ENCODE assay signal across 7 mouse cellular contexts in the genomic region with DNA sequence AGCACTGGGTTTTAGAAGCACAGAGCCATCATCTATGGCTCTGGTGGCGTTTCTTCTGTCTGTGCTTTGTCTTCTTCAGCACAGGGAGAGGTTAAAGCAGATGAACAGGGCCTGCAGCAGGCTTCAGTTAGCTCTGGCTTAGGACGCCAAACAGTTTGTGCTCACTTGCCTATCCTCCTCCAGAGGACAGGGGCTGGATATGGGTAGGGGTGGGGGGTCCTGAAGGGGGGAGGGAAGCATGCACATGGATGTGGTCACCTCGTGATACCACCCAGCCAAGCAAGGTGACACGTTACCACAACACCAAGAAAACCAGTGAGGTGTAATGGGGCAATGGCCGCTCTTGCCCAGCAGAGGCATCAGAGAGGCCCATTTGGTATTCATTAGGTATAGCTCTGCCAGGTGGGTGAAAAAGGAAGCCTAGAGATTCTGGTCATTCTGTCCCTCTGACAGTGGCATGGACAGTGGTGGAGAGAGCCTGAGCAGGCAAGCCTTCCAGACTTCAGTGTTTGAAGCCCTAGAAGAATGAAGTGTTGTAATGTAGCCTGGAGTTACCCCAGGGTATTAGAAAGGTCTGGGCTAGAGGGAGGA.
A peak's percentile ranks its signal among the peaks of the same experiment; 100 is the strongest.
DNase-seq lines count a peak whose midpoint lies in the region; ATAC-seq and TF ChIP-seq lines count a peak whose summit lies in the region.

No protein-coding gene starts in this region.

- DNase-seq in lung, postnatal 0 days (ENCODE audit: low spot score), result no peak
- DNase-seq in lung, adult 18-20 months, result no peak
- DNase-seq in limb, embryonic 10.5 days (ENCODE audit: low spot score), result peak; percentile 63
- DNase-seq in adrenal gland, postnatal 25 days, result no peak
- no peak for DNase-seq in ovary, postnatal 10 days (ENCODE audit: low spot score)
- DNase-seq in kidney, adult 2 months, result no peak

- H3K9ac ChIP-seq in lung, postnatal 0 days (replicated peaks; ENCODE audit: low read depth), result no peak overlapping the region
- no peak overlapping the region for H3K9ac ChIP-seq in forebrain, embryonic 13.5 days

- no peak for TF ChIP-seq POLR2A in kidney, adult 2 months (IDR thresholded peaks at IDR 0.05; ENCODE audit: low read depth, low read length)

- no peak overlapping the region for H3K27ac ChIP-seq in lung, postnatal 0 days (ENCODE audit: low read length)
- H3K27ac ChIP-seq in forebrain, embryonic 13.5 days, result peak overlapping the region; percentile 69
- H3K27ac ChIP-seq in limb, embryonic 10.5 days, result peak overlapping the region; percentile 83
- H3K27ac ChIP-seq in kidney, adult 2 months (ENCODE audit: insufficient read depth, low read depth, low read length), result no peak overlapping the region

- H3K4me1 ChIP-seq in lung, postnatal 0 days (ENCODE audit: insufficient read depth, low read depth, low read length), result peaks cover 11% of the 10 kb centered on the region; the same call in 1 of the 2 replicates
- H3K4me1 ChIP-seq in forebrain, embryonic 13.5 days, result peaks cover 23% of the 10 kb centered on the region
- peaks cover 30% of the 10 kb centered on the region for H3K4me1 ChIP-seq in limb, embryonic 10.5 days
- H3K4me1 ChIP-seq in kidney, adult 2 months (ENCODE audit: control insufficient read depth, insufficient read depth, low read length), result no peaks in the 10 kb centered on the region

- no peaks in the 10 kb centered on the region for H3K36me3 ChIP-seq in lung, postnatal 0 days (ENCODE audit: insufficient read depth, low read length)
- H3K36me3 ChIP-seq in forebrain, embryonic 13.5 days (ENCODE audit: poor library complexity, severe bottlenecking), result no peaks in the 10 kb centered on the region
- no peaks in the 10 kb centered on the region for H3K36me3 ChIP-seq in limb, embryonic 10.5 days
- H3K36me3 ChIP-seq in kidney, adult 2 months (ENCODE audit: control insufficient read depth, insufficient read depth, low read length), result no peaks in the 10 kb centered on the region

- 65% methylated on average over 5 of the region's 5 CpGs for WGBS in lung, postnatal 0 days
- 41% methylated on average over 5 of the region's 5 CpGs for WGBS in forebrain, embryonic 13.5 days
- WGBS in limb, embryonic 10.5 days, result 44% methylated on average over 5 of the region's 5 CpGs
- 72% methylated on average over 5 of the region's 5 CpGs for WGBS in kidney, adult 2 months

- no peak for TF ChIP-seq EP300 in lung, postnatal 0 days (IDR thresholded peaks at IDR 0.05)

- H3K4me2 ChIP-seq in lung, postnatal 0 days (replicated peaks; ENCODE audit: low read depth, low read length), result no peak overlapping the region
- peak overlapping the region; percentile 55; the same call in 1 of the 2 replicates for H3K4me2 ChIP-seq in forebrain, embryonic 13.5 days

- no peak; the same call in 1 of the 2 replicates for ATAC-seq in lung, postnatal 0 days
- peak; percentile 52 for ATAC-seq in forebrain, embryonic 13.5 days

- TF ChIP-seq CTCF in lung, postnatal 0 days (IDR thresholded peaks at IDR 0.05), result peak; percentile 43
- no peak for TF ChIP-seq CTCF in kidney, adult 2 months (conservative IDR thresholded peaks at IDR 0.05; ENCODE audit: insufficient read depth, insufficient read length, low read depth, low read length)

- no peaks in the 10 kb centered on the region for H3K27me3 ChIP-seq in lung, postnatal 0 days (replicated peaks; ENCODE audit: insufficient read depth, low read length)
- peaks cover 39% of the 10 kb centered on the region for H3K27me3 ChIP-seq in forebrain, embryonic 13.5 days
- no peaks in the 10 kb centered on the region for H3K27me3 ChIP-seq in limb, embryonic 10.5 days (ENCODE audit: low read depth, poor library complexity, severe bottlenecking)
- H3K27me3 ChIP-seq in kidney, adult 2 months (replicated peaks; ENCODE audit: control insufficient read depth, insufficient read depth, low read length), result no peaks in the 10 kb centered on the region

- no peak overlapping the region for H3K4me3 ChIP-seq in lung, postnatal 0 days (ENCODE audit: low read depth, low read length)
- no peak overlapping the region for H3K4me3 ChIP-seq in forebrain, embryonic 13.5 days
- no peak overlapping the region for H3K4me3 ChIP-seq in limb, embryonic 10.5 days
- H3K4me3 ChIP-seq in kidney, adult 2 months (ENCODE audit: insufficient read depth, low read depth, low read length), result no peak overlapping the region

- H3K9me3 ChIP-seq in lung, postnatal 0 days (ENCODE audit: low read length), result no peaks in the 10 kb centered on the region
- H3K9me3 ChIP-seq in forebrain, embryonic 13.5 days (replicated peaks), result no peaks in the 10 kb centered on the region
- H3K9me3 ChIP-seq in limb, embryonic 10.5 days (replicated peaks), result no peaks in the 10 kb centered on the region

Comparison
In these comparisons a context has a peak if more than half of its experiments do, and no peak if none do; other contexts are left out.
1. H3K27ac ChIP-seq: peak in forebrain, embryonic 13.5 days (single experiment) and limb, embryonic 10.5 days (single experiment); none in lung, postnatal 0 days (single experiment) and kidney, adult 2 months (single experiment).